Mouse (Mus musculus) liver, embryonic 14.5 days (tissue): ENCODE results near the gene 4930548H24Rik. TPM values are rescaled to one million over a fixed set of nuclear protein-coding genes. Genes with fewer than 3 reads are reported as not detected.

Experiments
- ATAC-seq: fragments of 200-750 bp; cut with Nextera tagmentation; 2 replicates; pipeline ENCODE4 v1.8.0; 2017; ENCODE audit warnings: moderate number of reproducible peaks, mild to moderate bottlenecking, moderate library complexity; ENCODE audit not compliant: insufficient read depth
- DNase-seq, 3 experiments: peaks; one replicate each; pipeline ENCODE4 v3.0.0-alpha.2; 2012 to 2013; ENCODE audit warnings: low read depth in 3 of 3, low spot score in 3 of 3
- H3K27ac ChIP-seq: fragments of 300-500 bp; sonication (generic); 2 replicates; pipeline ENCODE4 v1.5.1; 2014; ENCODE audit warnings: moderate library complexity, mild to moderate bottlenecking, control low read depth, inconsistent platforms
- H3K27me3 ChIP-seq: fragments of 300-500 bp; sonication (generic); 2 replicates; pipeline ENCODE4 v1.6.1; 2014; ENCODE audit warnings: mild to moderate bottlenecking, low read length, moderate library complexity; ENCODE audit not compliant: control insufficient read depth, insufficient read depth
- H3K36me3 ChIP-seq: fragments of 300-500 bp; sonication (generic); replicated peaks from 2 replicates; pipeline ENCODE4 v1.6.1; 2014; ENCODE audit warnings: low read depth; ENCODE audit not compliant: control insufficient read depth, insufficient read depth
- H3K4me1 ChIP-seq, 2 experiments: fragments of 200-500 bp in 1 of 2; fragments of 300-500 bp in 1 of 2; sonication (generic) in 1 of 2; replicated peaks; 2 replicates each; pipeline ENCODE4 v1.6.1; 2012 to 2014; ENCODE audit warnings: antibody characterized with exemption in 1 of 2, inconsistent platforms in 1 of 2, low read length in 1 of 2; ENCODE audit not compliant: control insufficient read depth in 2 of 2, insufficient read depth in 2 of 2
- H3K4me2 ChIP-seq: fragments of 300-500 bp; sonication (generic); 2 replicates; pipeline ENCODE4 v1.6.1; 2014; ENCODE audit warnings: low read depth, mild to moderate bottlenecking, control low read depth, moderate library complexity
- H3K4me3 ChIP-seq, 2 experiments: fragments of 200-500 bp in 1 of 2; fragments of 300-500 bp in 1 of 2; sonication (generic) in 1 of 2; 2 replicates each; pipeline ENCODE4 v1.5.1; 2012 to 2014; ENCODE audit warnings: low read depth in 2 of 2, low read length in 2 of 2, mild to moderate bottlenecking in 2 of 2, control low read depth in 1 of 2, inconsistent platforms in 1 of 2, moderate library complexity in 1 of 2; ENCODE audit not compliant: insufficient read depth in 1 of 2
- H3K9ac ChIP-seq: fragments of 300-500 bp; sonication (generic); replicated peaks from 2 replicates; pipeline ENCODE4 v1.6.1; 2014; ENCODE audit warnings: mild to moderate bottlenecking, control low read depth, moderate library complexity
- H3K9me3 ChIP-seq: fragments of 300-500 bp; sonication (generic); 2 replicates; pipeline ENCODE4 v1.6.1; 2016; ENCODE audit warnings: low read length, mixed read lengths; ENCODE audit not compliant: control insufficient read depth
- CTCF ChIP-seq: IDR thresholded peaks from 2 replicates; pipeline ENCODE4 v1.5.1; 2016; ENCODE audit warnings: antibody characterized with exemption, low read depth, control low read depth
- EP300 ChIP-seq: IDR thresholded peaks from 2 replicates; pipeline ENCODE4 v1.6.1; 2016; ENCODE audit warnings: antibody characterized with exemption, low read depth
- WGBS: fragments of 180-500 bp; shearing (Covaris S2); extraction: QIAGEN DNeasy Blood & Tissue Kit; methylation state at CpG from one replicate; pipeline ENCODE4 v1.1.7; 2014; ENCODE audit not compliant: insufficient replicate concordance; 5-methylcytosine and 5-hydroxymethylcytosine counted together
- polyA plus RNA-seq, 2 experiments: library from polyadenylated mRNA; depleted of rRNA in 1 of 2; stranded (reverse) in 1 of 2; unstranded in 1 of 2; fragments of >200 nt; fragmentation: Nextera tagmentation in 1 of 2; extraction: Ambion mirVana in 1 of 2; gene quantifications; 2 replicates each; pipeline versions ENCODE4 v1.2.1 to v1.2.3; 2012 to 2014

4930548H24Rik gene
- polyA plus RNA-seq, 2 experiments: 0.02 TPM; not detected in 1

DNA sequence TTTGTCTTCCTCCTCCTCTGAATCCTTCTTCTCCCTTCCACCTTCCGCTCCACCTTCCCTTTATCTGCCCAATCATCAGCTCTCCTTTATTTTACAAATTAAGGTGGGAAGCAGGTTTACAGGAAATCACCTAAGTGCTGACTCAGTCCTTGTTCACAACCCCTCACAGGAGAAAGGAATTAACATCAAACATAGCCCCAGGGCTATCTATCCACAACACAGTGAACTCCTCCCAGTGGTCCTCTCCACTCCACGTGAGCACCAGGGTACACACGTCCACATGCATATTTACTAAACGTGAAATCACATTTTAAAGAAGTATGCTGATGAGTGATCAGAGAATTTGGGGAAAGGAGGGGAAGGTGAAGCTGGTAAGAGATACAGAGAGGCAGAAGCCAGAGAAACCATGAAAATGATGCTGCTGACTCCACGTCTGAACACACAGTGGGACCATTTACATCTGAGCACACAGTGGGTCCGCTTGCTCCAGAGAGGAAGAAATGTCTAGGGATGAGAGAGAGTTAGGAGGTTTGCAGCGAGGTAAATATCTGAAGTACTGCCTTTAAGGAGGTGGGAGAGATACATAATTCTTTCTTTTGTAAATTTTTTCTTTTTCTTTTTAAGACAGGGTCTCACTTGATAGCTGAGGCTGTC is 3.7 kb downstream of the 4930548H24Rik start:
- 43% methylated on average over 7 of the region's 7 CpGs for WGBS
- Histone ChIP-seq H3K4me1 (peaks cover 0 to 3% of the 10 kb centered on the region in 2 experiments; a peak in 2 of 4 replicates), H3K4me3 (no peak overlapping the region), H3K36me3 (no peaks in the 10 kb centered on the region), H3K9ac (no peak overlapping the region), H3K27ac (no peak overlapping the region), H3K4me2 (no peak overlapping the region), H3K9me3 (no peaks in the 10 kb centered on the region), H3K27me3 (no peaks in the 10 kb centered on the region)
- TF ChIP-seq CTCF (no peak), EP300 (no peak)
- DNase-seq: no peak
- no peak for ATAC-seq

DNA sequence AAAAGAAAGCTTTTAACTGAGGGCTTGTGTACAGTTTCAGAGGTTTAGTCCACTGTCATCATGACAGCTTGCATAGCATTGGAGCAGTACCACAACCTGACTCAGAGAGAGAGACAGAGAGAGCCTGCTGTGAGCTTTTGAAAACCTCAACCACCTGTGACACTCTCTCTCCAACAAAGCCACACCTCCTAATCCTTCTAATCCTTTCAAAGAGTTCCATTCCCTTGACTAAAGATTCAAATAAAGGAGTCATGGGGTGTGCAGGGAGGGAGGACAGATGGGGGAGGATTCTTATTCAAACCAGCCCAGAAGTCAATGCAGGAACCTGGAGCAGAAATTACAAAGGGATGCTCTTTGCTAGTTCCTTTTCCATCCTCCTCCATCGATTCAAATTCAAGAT is 6.5 kb downstream of the 4930548H24Rik start:
- TF ChIP-seq CTCF: no peak
- no peak for TF ChIP-seq EP300
- ATAC-seq: no peak
- Histone ChIP-seq H3K9me3 (no peaks in the 10 kb centered on the region), H3K27ac (no peak overlapping the region), H3K4me1 (peaks cover 3 to 14% of the 10 kb centered on the region in 2 experiments; a peak in 3 of 4 replicates), H3K4me3 (no peak overlapping the region), H3K36me3 (peaks cover 1% of the 10 kb centered on the region), H3K4me2 (no peak overlapping the region), H3K27me3 (no peaks in the 10 kb centered on the region), H3K9ac (no peak overlapping the region)
- no peak for DNase-seq
- 17% methylated on average over 1 of the region's 1 CpGs for WGBS

DNA sequence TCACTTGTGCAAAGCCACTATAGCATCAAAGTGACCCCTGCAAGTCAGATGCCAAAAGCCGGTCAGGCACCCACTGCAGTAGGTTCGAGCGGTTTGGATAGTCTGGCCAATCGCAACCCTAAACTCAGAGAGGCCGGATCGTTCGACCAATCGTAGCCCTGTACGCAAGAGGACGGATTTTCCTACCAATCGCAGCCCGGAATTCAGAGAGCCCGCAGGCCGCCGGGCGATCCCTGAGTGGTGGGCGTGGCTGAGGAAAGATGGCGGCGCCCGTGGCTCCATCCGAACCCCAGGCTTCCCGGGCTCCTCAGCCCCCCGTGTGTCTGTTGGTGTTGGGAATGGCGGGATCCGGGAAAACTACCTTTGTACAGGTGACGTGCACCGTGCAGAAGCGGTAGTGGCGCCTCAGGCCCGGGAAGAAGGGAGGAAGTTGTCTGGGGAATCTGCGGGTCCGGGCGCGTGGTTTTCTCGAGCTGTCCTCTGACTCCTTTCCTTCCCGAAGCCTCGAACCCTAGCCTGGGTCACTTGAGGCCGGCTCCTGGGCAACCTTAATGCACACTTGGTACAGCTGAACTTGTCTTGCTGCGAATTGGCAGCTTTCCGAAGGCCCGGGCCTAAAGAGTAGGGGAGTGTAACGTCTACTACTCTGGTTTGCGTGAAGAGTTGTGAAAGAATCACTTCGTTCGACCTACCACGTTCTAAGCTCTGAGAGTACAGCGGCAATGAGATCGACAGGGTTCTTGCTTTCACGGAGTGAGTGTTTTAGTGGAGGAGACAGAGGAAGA is 9.2 kb downstream of the 4930548H24Rik start, which contains the start of gene Gpn1:
Gpn1 (plus strand) TSS at position 229 of the 785 bp plus-strand sequence.
- H3K27me3 ChIP-seq: no peaks in the 10 kb centered on the region
- peak within 1 kb of the TSS; percentile 91 to 99 for H3K4me3 ChIP-seq
- peaks cover 3 to 14% of the 10 kb centered on the region in 2 experiments; a peak in 3 of 4 replicates for H3K4me1 ChIP-seq
- no peaks in the 10 kb centered on the region for H3K9me3 ChIP-seq
- no peak within 1 kb of the TSS for H3K27ac ChIP-seq
- peaks cover 4% of the 10 kb centered on the region for H3K36me3 ChIP-seq
- H3K4me2 ChIP-seq: peak within 1 kb of the TSS; percentile 90
- peak within 1 kb of the TSS; percentile 76 for H3K9ac ChIP-seq
- no peak for TF ChIP-seq EP300
- TF ChIP-seq CTCF: no peak
- ATAC-seq: peak; percentile 99
- WGBS: 1% methylated on average over 49 of the region's 49 CpGs
- DNase-seq: peak; percentile 81 to 84 (median 83)

DNA sequence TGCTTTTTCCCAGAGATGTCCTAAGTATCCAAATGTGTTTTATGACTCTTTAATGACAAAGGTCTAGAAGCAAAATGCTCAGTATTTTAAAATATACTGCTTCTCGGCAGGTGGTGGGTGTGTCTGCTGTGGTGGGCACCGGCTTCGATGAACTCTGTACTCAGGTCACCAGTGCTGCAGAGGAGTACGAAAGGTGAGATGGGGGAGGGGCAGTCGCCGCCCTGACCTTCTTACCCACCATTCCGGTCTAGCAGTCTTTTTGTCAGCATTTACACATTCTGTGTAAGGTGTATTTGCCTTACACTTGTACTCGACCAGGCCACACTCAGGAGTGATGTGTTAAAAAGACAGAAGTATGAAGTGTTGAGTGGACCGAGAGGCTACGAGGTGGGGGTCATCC is 19.3 kb downstream of the 4930548H24Rik start:
- no peak overlapping the region for H3K4me3 ChIP-seq
- 79% methylated on average over 10 of the region's 10 CpGs for WGBS
- peaks cover 5% of the 10 kb centered on the region for H3K36me3 ChIP-seq
- no peak overlapping the region for H3K27ac ChIP-seq
- H3K4me1 ChIP-seq: no peaks in the 10 kb centered on the region; a peak in 1 of 4 replicates
- H3K9me3 ChIP-seq: no peaks in the 10 kb centered on the region
- H3K9ac ChIP-seq: no peak overlapping the region
- no peak for TF ChIP-seq CTCF
- TF ChIP-seq EP300: no peak
- DNase-seq: no peak
- H3K27me3 ChIP-seq: no peaks in the 10 kb centered on the region
- no peak overlapping the region for H3K4me2 ChIP-seq
- no peak for ATAC-seq

DNA sequence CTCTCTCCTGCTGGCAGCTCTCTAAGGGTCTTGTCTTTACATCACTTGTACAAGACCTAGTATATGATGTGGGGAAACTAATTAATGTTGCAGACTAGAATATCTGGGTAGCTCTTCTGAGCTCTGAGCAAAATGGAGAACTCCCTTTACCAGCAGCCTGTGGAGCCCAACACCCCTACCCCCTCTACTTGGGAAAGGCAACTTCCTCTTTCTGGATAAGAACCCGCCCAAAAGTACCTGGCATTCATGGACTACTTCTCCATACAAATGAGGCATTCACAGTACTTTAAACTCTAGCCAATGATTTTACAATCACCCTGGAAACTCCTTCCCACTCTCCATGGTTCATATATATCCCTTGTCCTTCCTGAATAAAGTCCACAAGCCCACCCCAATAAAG is 26.9 kb downstream of the 4930548H24Rik start:
- Histone ChIP-seq H3K4me2 (no peak overlapping the region), H3K4me3 (no peak overlapping the region), H3K9ac (no peak overlapping the region), H3K36me3 (peaks cover 14% of the 10 kb centered on the region), H3K27ac (no peak overlapping the region), H3K27me3 (no peaks in the 10 kb centered on the region), H3K4me1 (no peaks in the 10 kb centered on the region), H3K9me3 (no peaks in the 10 kb centered on the region)
- no peak for DNase-seq
- no peak for ATAC-seq
- WGBS: 25% methylated on average over 1 of the region's 1 CpGs
- no peak for TF ChIP-seq EP300
- no peak for TF ChIP-seq CTCF
